In the genomic region with DNA sequence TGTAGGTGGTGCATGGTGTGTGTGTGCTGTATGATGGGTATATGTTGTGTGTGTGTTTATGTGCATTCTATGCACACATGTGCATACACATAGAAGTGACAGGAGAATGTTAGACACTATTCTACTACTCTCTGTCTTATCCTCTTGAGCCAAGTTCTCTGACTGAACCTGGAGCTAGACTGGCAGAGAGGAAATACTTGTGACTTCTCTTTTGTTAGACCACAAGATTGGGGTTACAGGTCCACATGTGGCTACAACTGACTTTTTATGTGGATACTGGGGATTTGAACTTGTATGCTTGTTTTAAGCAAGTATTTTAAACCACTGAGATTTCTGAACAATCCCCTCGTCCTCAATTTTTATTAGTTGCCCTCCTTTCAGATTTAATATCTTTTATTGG, we compare ENCODE assay signal across 17 mouse cellular contexts.
"Had no signal": no experiment of that assay in that cellular context is flagged by ENCODE, and none has a peak within 500 bp of the region (broad histone marks: within the 10 kb centered on the region; RNA-seq: fewer than 3 reads in every experiment).

No protein-coding gene starts in this region.

- H3K27me3 ChIP-seq: liver, embryonic 15.5 days; lung, embryonic 15.5 days; midbrain, embryonic 12.5 days; midbrain, embryonic 15.5 days; neural tube, embryonic 12.5 days; stomach, embryonic 15.5 days had no signal

- H3K4me1 ChIP-seq: liver, embryonic 15.5 days; lung, embryonic 15.5 days; midbrain, embryonic 12.5 days; midbrain, embryonic 15.5 days; neural tube, embryonic 12.5 days; stomach, embryonic 15.5 days had no signal

- ATAC-seq: liver, postnatal 0 days; lung, postnatal 0 days; midbrain, embryonic 15.5 days had no signal

- H3K27ac ChIP-seq: liver, embryonic 15.5 days; lung, embryonic 15.5 days; macrophage; midbrain, embryonic 12.5 days; midbrain, embryonic 15.5 days; neural tube, embryonic 12.5 days; stomach, embryonic 15.5 days; stomach, postnatal 0 days had no signal

- H3K4me3 ChIP-seq: liver, embryonic 15.5 days; lung, embryonic 15.5 days; midbrain, embryonic 12.5 days; midbrain, embryonic 15.5 days; neural tube, embryonic 12.5 days; stomach, embryonic 15.5 days had no signal

- H3K9me3 ChIP-seq: liver, embryonic 15.5 days; lung, embryonic 15.5 days; midbrain, embryonic 12.5 days; midbrain, embryonic 15.5 days; neural tube, embryonic 12.5 days; stomach, embryonic 15.5 days had no signal

- H3K9ac ChIP-seq: liver, embryonic 15.5 days; liver, postnatal 0 days; lung, embryonic 15.5 days; midbrain, embryonic 12.5 days; midbrain, embryonic 15.5 days; neural tube, embryonic 12.5 days; stomach, embryonic 15.5 days had no signal

- DNase-seq: liver, postnatal 0 days; lung, adult 2 months; lung, postnatal 14 days; lung, postnatal 36 days; right cerebral cortex, postnatal 14 days; thymus, adult 2 months; thymus, postnatal 25 days; thymus, postnatal 4 days had no signal
